Mouse (Mus musculus) heart, adult 2 months (tissue): ENCODE data around the gene Scai. TPM values are rescaled to one million over a fixed set of nuclear protein-coding genes. Genes with fewer than 3 reads are reported as not detected.
"Not testable (repeated sequence)": the region's sequence is repeated elsewhere in the genome, so short reads cannot be mapped to it uniquely, and the experiment has no call there.

Source experiments
- DNase-seq, 2 experiments: peaks; one replicate each; pipeline ENCODE4 v3.0.0; 2021
- H3K27ac ChIP-seq: fragments of 200-600 bp; 2 replicates; pipeline ENCODE4 v1.8.1; 2022
- H3K27me3 ChIP-seq: fragments of 200-500 bp; 2 replicates; pipeline ENCODE4 v1.6.1; 2012; ENCODE audit warnings: mild to moderate bottlenecking, low read length, inconsistent platforms, mixed read lengths; ENCODE audit not compliant: control insufficient read depth, insufficient read depth
- H3K36me3 ChIP-seq: fragments of 200-500 bp; 2 replicates; pipeline ENCODE4 v1.6.1; 2012; ENCODE audit warnings: low read length, inconsistent platforms; ENCODE audit not compliant: control insufficient read depth, insufficient read depth
- H3K4me1 ChIP-seq: fragments of 200-500 bp; 2 replicates; pipeline ENCODE4 v1.6.1; 2011; ENCODE audit warnings: low read length; ENCODE audit not compliant: control insufficient read depth, insufficient read depth
- H3K4me3 ChIP-seq: fragments of 200-600 bp; 2 replicates; pipeline ENCODE4 v1.8.1; 2022
- H3K79me2 ChIP-seq: fragments of 200-500 bp; replicated peaks from 2 replicates; pipeline ENCODE4 v1.6.1; 2012; ENCODE audit warnings: mild to moderate bottlenecking, inconsistent platforms, low read length, moderate library complexity, mixed read lengths; ENCODE audit not compliant: control insufficient read depth, insufficient read depth
- H3K9ac ChIP-seq: fragments of 200-500 bp; 2 replicates; pipeline ENCODE4 v1.6.1; 2012; ENCODE audit warnings: low read depth, mild to moderate bottlenecking, control low read depth, inconsistent platforms, low read length, mixed read lengths
- CTCF ChIP-seq: fragments of 200-600 bp; IDR thresholded peaks from 2 replicates; pipeline ENCODE4 v1.8.1; 2022; ENCODE audit warnings: antibody characterized with exemption, mild to moderate bottlenecking, moderate library complexity
- EP300 ChIP-seq: fragments of 200-500 bp; IDR thresholded peaks from 2 replicates; pipeline ENCODE4 v1.6.1; 2011; ENCODE audit warnings: low read depth, low read length, control low read depth; ENCODE audit not compliant: insufficient read depth
- POLR2A ChIP-seq: fragments of 200-500 bp; IDR thresholded peaks from 2 replicates; pipeline ENCODE4 v1.6.1; 2011; ENCODE audit warnings: mild to moderate bottlenecking, low read depth, low read length, control low read depth; ENCODE audit not compliant: insufficient read depth
- WGBS: fragments of 180-500 bp; shearing (Covaris S2); methylation state at CpG from one replicate; pipeline ENCODE4 v1.1.7; 2018; 5-methylcytosine and 5-hydroxymethylcytosine counted together
- intact Hi-C: fragments of 180-260 bp; cut with DNase I; formaldehyde crosslinking; loops from one replicate; pipeline ENCODE4 v1.15.1; 2025
- long read RNA-seq: library from polyadenylated mRNA; stranded (forward); transcript quantifications from one replicate; pipeline ENCODE4 v2.0.0, GENCODE M21; 2021
- polyA plus RNA-seq: library from polyadenylated mRNA; depleted of rRNA; stranded (reverse); fragments of >200 nt; gene quantifications from 2 replicates; pipeline ENCODE4 v1.2.3, GENCODE M21; 2012; rRNA removed
- total RNA-seq, 2 experiments: library from RNA; stranded (reverse); gene quantifications; 2 replicates each; pipeline ENCODE4 v1.2.3; 2021

Gene Scai
- total RNA-seq (1 to 10 TPM; 2.9 to 4.1 TPM), polyA plus RNA-seq (1.4 and 2.4 TPM in 2 replicates)
- long read RNA-seq = 0 reads

GRCm38 (mm10) chr2:39190561-39191056 lies at the start of gene Scai:
Scai (minus strand) TSS chr2:39190734.
- TF ChIP-seq POLR2A (peak; percentile 43; the same call in 1 of the 2 replicates), EP300 (peak; percentile 53; the same call in 1 of the 2 replicates), CTCF (peak; percentile 93)
- intact Hi-C loops = loop anchor here (2.0 kb wide), 2 partner anchors 36 to 126 kb away; partner anchors contain the start of genes Golga1 and Ppp6c
- peak within 1 kb of the TSS; percentile 78 for H3K27ac ChIP-seq
- WGBS = under 1% methylated on average over 41 of the region's 41 CpGs
- H3K4me1 ChIP-seq = peaks cover 1% of the 10 kb centered on the region; the same call in 1 of the 2 replicates
- peak within 1 kb of the TSS; percentile 82 for H3K9ac ChIP-seq
- H3K79me2 ChIP-seq = no peaks in the 10 kb centered on the region
- peak within 1 kb of the TSS; percentile 93 for H3K4me3 ChIP-seq
- no peaks in the 10 kb centered on the region; the same call in 1 of the 2 replicates for H3K36me3 ChIP-seq
- no peaks in the 10 kb centered on the region for H3K27me3 ChIP-seq
- DNase-seq = peak; percentile 94 to 98

GRCm38 (mm10) chr2:39226731-39227130 lies 36.2 kb upstream of the Scai start:
- TF ChIP-seq CTCF = no peak
- TF ChIP-seq POLR2A = no peak
- peaks cover 13% of the 10 kb centered on the region for H3K36me3 ChIP-seq
- peaks cover 2% of the 10 kb centered on the region; the same call in 1 of the 2 replicates for H3K79me2 ChIP-seq
- H3K4me3 ChIP-seq = peak overlapping the region; percentile 42
- H3K4me1 ChIP-seq = peaks cover 3% of the 10 kb centered on the region; the same call in 1 of the 2 replicates
- no peaks in the 10 kb centered on the region for H3K27me3 ChIP-seq
- WGBS = 26% methylated on average over 3 of the region's 3 CpGs
- intact Hi-C loops = loop anchor here (2.0 kb wide), 1 partner anchor 36 kb away; the partner anchor contains the start of gene Scai
- no peak overlapping the region for H3K9ac ChIP-seq
- peak overlapping the region; percentile 96 for H3K27ac ChIP-seq
- no peak for DNase-seq

GRCm38 (mm10) chr2:39226019-39226640 lies 35.6 kb upstream of the Scai start, which contains the start of gene Ppp6c:
Ppp6c (minus strand) TSS chr2:39226451.
- DNase-seq = peak; percentile 93 to 95
- Histone ChIP-seq H3K36me3 (peaks cover 13% of the 10 kb centered on the region), H3K27me3 (no peaks in the 10 kb centered on the region), H3K4me3 (peak within 1 kb of the TSS; percentile 67), H3K4me1 (peaks cover 3% of the 10 kb centered on the region; the same call in 1 of the 2 replicates), H3K9ac (peak within 1 kb of the TSS; percentile 84), H3K27ac (peak within 1 kb of the TSS; percentile 96), H3K79me2 (peaks cover 2% of the 10 kb centered on the region; the same call in 1 of the 2 replicates)
- intact Hi-C loops = loop anchor here (2.0 kb wide), 1 partner anchor 35 kb away; the partner anchor contains the start of gene Scai
- WGBS = under 1% methylated on average over 56 of the region's 56 CpGs
- peak; percentile 61; the same call in 1 of the 2 replicates for TF ChIP-seq EP300
- TF ChIP-seq POLR2A = peak; percentile 89
- no peak for TF ChIP-seq CTCF

- Histone ChIP-seq H3K9ac (peak overlapping the region; percentile 84), H3K27ac (peak overlapping the region; percentile 96), H3K4me3 (peak overlapping the region; percentile 67), H3K36me3 (peaks cover 13% of the 10 kb centered on the region)
- intact Hi-C loops = loop anchor here (2.0 kb wide), 1 partner anchor 35 kb away; the partner anchor contains the start of gene Scai
- H3K4me1 ChIP-seq, DNase-seq, H3K27me3 ChIP-seq, H3K79me2 ChIP-seq: not testable (repeated sequence)
- WGBS = 2% methylated on average over 33 of the region's 36 CpGs
Measured at GRCm38 (mm10) chr2:39225331-39226018, 34.9 kb upstream of the Scai start.

- no peak for DNase-seq
- TF ChIP-seq CTCF (0 out of 2 replicates have a peak, but pooled peaks have one; percentile 11), EP300 (no peak), POLR2A (no peak)
- H3K79me2 ChIP-seq = peaks cover 2% of the 10 kb centered on the region; the same call in 1 of the 2 replicates
- peak overlapping the region; percentile 67 for H3K4me3 ChIP-seq
- H3K27ac ChIP-seq = no peak overlapping the region; the same call in 1 of the 2 replicates
- intact Hi-C loops = no loop called here
- H3K36me3 ChIP-seq = peaks cover 13% of the 10 kb centered on the region
- peaks cover 3% of the 10 kb centered on the region; the same call in 1 of the 2 replicates for H3K4me1 ChIP-seq
- no peaks in the 10 kb centered on the region for H3K27me3 ChIP-seq
- no peak overlapping the region for H3K9ac ChIP-seq
Measured at GRCm38 (mm10) chr2:39224621-39225020, 34.1 kb upstream of the Scai start.
